Mouse (Mus musculus) erythroid progenitor cell, adult 5-6 weeks (primary cell): ENCODE measurements around the gene Lrp1. TPM values are rescaled to one million over a fixed set of nuclear protein-coding genes. Genes with fewer than 3 reads are reported as not detected.

ENCODE experiments used
- ATAC-seq: replicated peaks from 2 replicates; pipeline ENCODE4 v1.8.0; 2016; ENCODE audit warnings: moderate number of reproducible peaks, mild to moderate bottlenecking, moderate TSS enrichment, inconsistent platforms; ENCODE audit not compliant: poor library complexity, low FRiP score, severe bottlenecking
- total RNA-seq, 2 experiments: library from RNA; stranded (forward) in 1 of 2; stranded (reverse) in 1 of 2; fragments of 150-400 nt in 1 of 2; fragments of 186-747, 209-891 nt in 1 of 2; gene quantifications; 2 replicates each; pipeline versions ENCODE4 v1.2.3 to v1.2.4; 2015 to 2017; ENCODE audit warnings: low replicate concordance in 2 of 2

Lrp1 gene
- total RNA-seq, 2 experiments from 2014 or later = 11.5 to 19.7 TPM

GRCm38 (mm10) chr10:127534036-127534928, 86.7 kb downstream of the Lrp1 start, which contains the start of gene Nxph4:
Gene Nxph4 (minus strand): TSS chr10:127534559.
- no peak for ATAC-seq

DNA sequence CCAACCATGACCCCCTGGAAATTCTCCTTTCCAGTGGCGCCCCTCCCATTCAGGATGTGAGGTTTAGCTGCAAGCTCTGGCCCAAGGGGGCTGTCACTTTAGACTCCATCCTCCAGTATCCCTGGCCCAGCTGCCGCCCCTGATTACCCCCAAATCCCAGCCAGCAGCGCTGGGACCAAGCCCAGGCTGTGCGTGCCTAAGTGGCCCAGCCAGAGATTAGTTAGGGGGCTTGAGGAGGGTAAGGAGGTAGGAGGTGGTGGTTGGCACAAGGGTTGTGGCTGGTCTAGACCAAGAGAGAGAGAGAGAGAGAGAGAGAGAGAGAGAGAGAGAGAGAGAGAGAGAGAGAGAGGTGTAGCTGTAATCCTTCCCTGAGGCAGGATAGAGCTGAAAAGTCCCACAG, 89.4 kb downstream of the Lrp1 start:
- ATAC-seq = no peak

DNA sequence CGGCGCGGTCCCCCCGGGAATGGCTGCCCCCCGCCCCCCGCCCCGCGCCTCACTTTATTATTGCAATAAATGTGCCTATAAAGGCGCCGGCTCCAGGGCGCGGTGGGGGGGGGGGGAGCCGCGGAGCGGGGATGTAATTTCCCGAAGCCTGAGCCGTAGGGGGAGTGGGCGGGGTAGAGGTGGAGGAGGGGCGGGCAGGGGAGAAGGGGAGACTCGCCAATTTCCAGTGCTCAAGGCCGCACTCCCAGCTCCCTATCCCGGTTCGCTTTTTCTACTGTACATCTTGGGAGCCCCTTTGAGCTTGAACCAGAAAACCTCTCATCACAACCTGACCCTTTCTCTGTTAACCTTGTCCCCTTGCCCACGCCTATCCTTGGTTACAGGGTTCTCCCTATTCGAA, 90.0 kb downstream of the Lrp1 start:
- ATAC-seq = no peak

- ATAC-seq = no peak
Measured at GRCm38 (mm10) chr10:127527481-127527880, 93.5 kb downstream of the Lrp1 start.

- no peak for ATAC-seq
Measured at GRCm38 (mm10) chr10:127526681-127527080, 94.3 kb downstream of the Lrp1 start.

DNA sequence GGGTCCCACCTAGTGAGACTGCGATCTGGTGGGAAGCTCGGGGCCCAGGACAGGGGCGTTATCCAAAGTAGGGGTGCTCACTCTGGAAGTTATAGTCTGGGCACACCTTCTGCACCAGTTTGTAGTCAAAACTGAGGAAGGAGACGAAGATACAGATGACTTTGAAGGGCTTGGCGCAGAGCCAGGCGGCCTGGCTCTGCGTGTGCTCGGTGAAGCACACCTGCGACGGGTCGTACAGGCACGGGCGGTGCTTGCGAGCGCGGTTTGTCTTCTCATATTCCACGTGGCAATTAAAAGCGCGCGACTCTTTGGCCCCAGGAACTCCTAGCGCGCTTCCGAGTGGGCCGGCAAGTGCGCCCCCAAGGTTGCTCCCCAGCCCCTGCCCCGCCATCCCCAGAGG, 94.9 kb downstream of the Lrp1 start:
- ATAC-seq = no peak

DNA sequence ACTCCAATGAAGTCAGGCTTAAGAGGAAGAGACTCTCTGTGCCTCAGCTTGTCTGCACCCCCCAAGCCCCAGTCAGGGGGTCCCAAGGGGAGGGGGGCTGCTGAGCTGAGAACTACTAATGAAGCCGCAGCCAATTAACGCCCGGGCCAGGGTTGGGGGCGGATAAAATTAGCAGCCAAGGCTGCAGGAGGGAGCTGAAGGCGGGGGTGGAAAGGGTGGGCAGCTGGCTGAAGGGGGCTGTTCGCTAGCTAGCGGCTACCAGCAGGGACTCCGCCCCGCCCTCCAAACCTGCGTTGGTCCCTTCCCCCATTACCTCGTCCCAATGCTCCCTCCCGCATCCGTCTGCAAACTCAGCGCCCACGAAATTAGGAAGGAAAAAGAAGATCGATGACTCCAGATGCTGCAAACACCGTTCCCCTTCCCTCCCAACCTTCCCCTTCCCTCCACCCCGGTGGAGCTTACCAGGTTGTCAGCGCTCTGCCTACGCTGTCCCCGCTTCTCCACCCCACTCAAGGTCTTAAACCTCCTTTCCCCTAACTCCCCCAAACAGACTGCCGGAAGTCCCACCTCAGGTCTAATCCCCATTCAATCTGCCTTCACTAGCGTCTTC, 96.2 kb downstream of the Lrp1 start:
- ATAC-seq = no peak

GRCm38 (mm10) chr10:127522088-127522581, 98.8 kb downstream of the Lrp1 start, which contains the start of gene Shmt2:
Gene Shmt2 (minus strand): TSS chr10:127522444.
- ATAC-seq = peak; percentile 57

- ATAC-seq = peak; percentile 59
Measured at GRCm38 (mm10) chr10:127521611-127522080, 99.3 kb downstream of the Lrp1 start.

- ATAC-seq = no peak
Measured at GRCm38 (mm10) chr10:127520714-127521357, 100.1 kb downstream of the Lrp1 start.

GRCm38 (mm10) chr10:127519903-127520713, 100.8 kb downstream of the Lrp1 start:
- no peak for ATAC-seq

GRCm38 (mm10) chr10:127519041-127519701, 101.8 kb downstream of the Lrp1 start:
- no peak for ATAC-seq

- no peak for ATAC-seq
Measured at GRCm38 (mm10) chr10:127517941-127518340, 103.0 kb downstream of the Lrp1 start.

- ATAC-seq = no peak
Measured at GRCm38 (mm10) chr10:127516576-127517260, 104.2 kb downstream of the Lrp1 start.

GRCm38 (mm10) chr10:127515983-127516459, 104.9 kb downstream of the Lrp1 start:
- no peak for ATAC-seq

GRCm38 (mm10) chr10:127515271-127515982, 105.5 kb downstream of the Lrp1 start:
- ATAC-seq = no peak

DNA sequence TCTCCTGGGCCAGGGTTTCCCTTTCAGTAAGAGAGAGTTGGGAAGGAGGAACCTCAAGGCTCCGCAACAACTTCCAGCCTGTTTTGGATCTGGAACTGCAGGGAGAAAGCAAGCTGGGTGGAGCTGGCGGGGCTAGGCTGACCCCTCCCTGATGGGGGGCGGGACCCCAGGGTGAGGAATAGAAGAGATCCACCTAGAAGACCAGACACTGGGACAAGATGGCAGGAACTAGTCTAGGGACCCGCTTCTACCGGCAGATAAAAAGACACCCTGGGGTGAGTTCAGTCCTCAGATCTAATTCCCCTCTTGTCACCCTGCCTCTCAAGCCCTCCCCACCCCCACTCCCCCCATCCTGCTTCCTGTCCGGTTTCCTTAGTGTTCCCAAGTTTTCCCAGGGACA, 106.2 kb downstream of the Lrp1 start, which contains the start of gene Ndufa4l2:
Gene Ndufa4l2 (plus strand): TSS at position 204 of the 400 bp plus-strand sequence.
- no peak for ATAC-seq
